ENCODE assay signal across 8 mouse cellular contexts in genomic region chr9:51962975-51963701, GRCm38 (mm10). TPM values are rescaled to one million over a fixed set of nuclear protein-coding genes. Genes with fewer than 3 reads are reported as not detected.
DNase-seq lines count a peak whose midpoint lies in the region; ATAC-seq and TF ChIP-seq lines count a peak whose summit lies in the region.

Gene Fdx1, minus strand, starts transcription at chr9:51963556.

- H3K4me2 ChIP-seq in heart, embryonic 14.5 days (ENCODE audit: low read length) = peak within 1 kb of the TSS; percentile 76
- peak within 1 kb of the TSS; percentile 85 for H3K4me2 ChIP-seq in liver, postnatal 0 days (ENCODE audit: low read depth, low read length)
- H3K4me2 ChIP-seq in neural tube, embryonic 14.5 days (ENCODE audit: low read depth, low read length) = peak within 1 kb of the TSS; percentile 85

- no peaks in the 10 kb centered on the region for H3K36me3 ChIP-seq in heart, embryonic 14.5 days (ENCODE audit: control insufficient read depth, insufficient read depth, low read length)
- H3K36me3 ChIP-seq in liver, postnatal 0 days (replicated peaks; ENCODE audit: insufficient read depth, low read length) = no peaks in the 10 kb centered on the region
- no peaks in the 10 kb centered on the region for H3K36me3 ChIP-seq in neural tube, embryonic 14.5 days (ENCODE audit: control insufficient read depth, insufficient read depth, low read length)

- DNase-seq in CD4-positive helper T cell, adult 2 months (ENCODE audit: low read depth, low spot score) = peak; percentile 68
- peak; percentile 94 for DNase-seq in kidney, postnatal 14 days
- peak; percentile 85 for DNase-seq in liver, postnatal 0 days
- DNase-seq in testis, postnatal 10 days (ENCODE audit: low spot score) = peak; percentile 90

- H3K4me1 ChIP-seq in bone marrow macrophage, adult 2 months (ENCODE audit: control insufficient read depth, insufficient read depth, low read length) = peaks cover 6% of the 10 kb centered on the region
- H3K4me1 ChIP-seq in heart, embryonic 14.5 days (ENCODE audit: control insufficient read depth in 2 of 2, insufficient read depth in 2 of 2, low read length in 2 of 2) = peaks cover 5 to 25% of the 10 kb centered on the region in 2 experiments
- H3K4me1 ChIP-seq in liver, postnatal 0 days (ENCODE audit: insufficient read depth) = peaks cover 18% of the 10 kb centered on the region; the same call in 1 of the 2 replicates
- peaks cover 18% of the 10 kb centered on the region; the same call in 1 of the 2 replicates for H3K4me1 ChIP-seq in neural tube, embryonic 14.5 days (ENCODE audit: control insufficient read depth, insufficient read depth, low read length)

- no peak for TF ChIP-seq EP300 in liver, postnatal 0 days (IDR thresholded peaks at IDR 0.05; ENCODE audit: low read depth)

- H3K9ac ChIP-seq in heart, embryonic 14.5 days (ENCODE audit: low read length) = peak within 1 kb of the TSS; percentile 94
- peak within 1 kb of the TSS; percentile 83 for H3K9ac ChIP-seq in liver, postnatal 0 days (replicated peaks)
- peak within 1 kb of the TSS; percentile 88 for H3K9ac ChIP-seq in neural tube, embryonic 14.5 days (replicated peaks; ENCODE audit: low read depth, low read length)

- H3K4me3 ChIP-seq in bone marrow macrophage, adult 2 months (ENCODE audit: insufficient read depth, low read length) = peak within 1 kb of the TSS; percentile 78
- peak within 1 kb of the TSS; percentile 91 to 92 for H3K4me3 ChIP-seq in heart, embryonic 14.5 days (ENCODE audit: control insufficient read depth in 1 of 2, insufficient read depth in 1 of 2, low read depth in 1 of 2, low read length in 2 of 2)
- H3K4me3 ChIP-seq in liver, postnatal 0 days (ENCODE audit: low read depth, low read length) = peak within 1 kb of the TSS; percentile 91
- peak within 1 kb of the TSS; percentile 83 for H3K4me3 ChIP-seq in neural tube, embryonic 14.5 days (ENCODE audit: low read depth, low read length)

- WGBS in heart, embryonic 14.5 days = under 1% methylated on average over 81 of the region's 81 CpGs
- under 1% methylated on average over 75 of the region's 81 CpGs for WGBS in liver, postnatal 0 days (ENCODE audit: insufficient replicate concordance)
- under 1% methylated on average over 60 of the region's 81 CpGs for WGBS in neural tube, embryonic 14.5 days

- peak; percentile 71 for ATAC-seq in erythroid progenitor cell, adult 5-6 weeks (replicated peaks; ENCODE audit: low FRiP score, poor library complexity, severe bottlenecking)
- peak; percentile 90 for ATAC-seq in heart, embryonic 14.5 days (ENCODE audit: insufficient number of reproducible peaks, insufficient read depth, low FRiP score, low read depth)
- ATAC-seq in liver, postnatal 0 days = peak; percentile 96
- ATAC-seq in neural tube, embryonic 14.5 days (ENCODE audit: low read depth) = peak; percentile 94

- H3K27me3 ChIP-seq in heart, embryonic 14.5 days (ENCODE audit: control insufficient read depth, insufficient read depth, low read length) = no peaks in the 10 kb centered on the region
- H3K27me3 ChIP-seq in liver, postnatal 0 days (ENCODE audit: insufficient read depth, low read length) = no peaks in the 10 kb centered on the region
- no peaks in the 10 kb centered on the region for H3K27me3 ChIP-seq in neural tube, embryonic 14.5 days (ENCODE audit: control insufficient read depth, insufficient read depth, low read length)

- H3K27ac ChIP-seq in bone marrow macrophage, adult 2 months (ENCODE audit: insufficient read depth, low read depth, low read length) = peak within 1 kb of the TSS; percentile 2; the same call in 1 of the 2 replicates
- peak within 1 kb of the TSS; percentile 84 to 90 for H3K27ac ChIP-seq in heart, embryonic 14.5 days (replicated peaks in 1 of 2; ENCODE audit: control insufficient read depth in 1 of 2, insufficient read depth in 1 of 2, low read depth in 2 of 2, low read length in 2 of 2)
- peak within 1 kb of the TSS; percentile 93 for H3K27ac ChIP-seq in liver, postnatal 0 days (ENCODE audit: low read depth)
- peak within 1 kb of the TSS; percentile 72 for H3K27ac ChIP-seq in neural tube, embryonic 14.5 days (ENCODE audit: low read depth, low read length)

- TF ChIP-seq CTCF in bone marrow macrophage, adult 2 months (IDR thresholded peaks at IDR 0.05; ENCODE audit: low read depth, low read length) = no peak
- TF ChIP-seq CTCF in liver, postnatal 0 days (IDR thresholded peaks at IDR 0.05; ENCODE audit: low read depth) = no peak

- H3K9me3 ChIP-seq in heart, embryonic 14.5 days (ENCODE audit: control insufficient read depth, low read length) = 0 out of 2 replicates have a peak, but pooled peaks cover 3% of the 10 kb centered on the region
- no peaks in the 10 kb centered on the region for H3K9me3 ChIP-seq in liver, postnatal 0 days (ENCODE audit: low read length)
- H3K9me3 ChIP-seq in neural tube, embryonic 14.5 days (ENCODE audit: control insufficient read depth, low read length) = no peaks in the 10 kb centered on the region

- no peak for TF ChIP-seq POLR2A in bone marrow macrophage, adult 2 months (IDR thresholded peaks at IDR 0.05; ENCODE audit: borderline replicate concordance, low read depth, low read length)

RNA-seq across cellular contexts. Expression of gene Fdx1, which starts in this region (rescaled TPM):
- polyA plus RNA-seq in bone marrow macrophage, adult 2 months (2012; ENCODE audit: insufficient read depth, insufficient read length, missing spikeins) = 11.7 and 16.3 TPM in 2 replicates
- total RNA-seq in erythroid progenitor cell, adult 5-6 weeks (2015; ENCODE audit: low replicate concordance) = 2.9 and 3.4 TPM in 2 replicates
- not detected in 2 replicates for total RNA-seq in erythroid progenitor cell, adult 5-6 weeks (2017; ENCODE audit: low replicate concordance)
- polyA plus RNA-seq in heart, embryonic 14.5 days (2014; fragmentation: Nextera tagmentation; extraction: Ambion mirVana) = 103 and 108 TPM in 2 replicates
- polyA plus RNA-seq in liver, postnatal 0 days (2015; fragmentation: Nextera tagmentation; extraction: Ambion mirVana) = 135 and 150 TPM in 2 replicates
- 42.1 and 48.7 TPM in 2 replicates for polyA plus RNA-seq in neural tube, embryonic 14.5 days (2014; fragmentation: Nextera tagmentation; extraction: Ambion mirVana)

Comparison
In these comparisons a context has a peak if more than half of its experiments do, and no peak if none do; other contexts are left out.
1. Peak in every context shown above with its lines: DNase-seq, ATAC-seq, H3K4me3 ChIP-seq and H3K27ac ChIP-seq.
2. H3K27ac ChIP-seq: peak in every context shown above with its lines; median percentile 93 in liver, postnatal 0 days; 87 in heart, embryonic 14.5 days; 72 in neural tube, embryonic 14.5 days; 2 in bone marrow macrophage, adult 2 months.